Mouse (Mus musculus) embryonic facial prominence, embryonic 12.5 days (tissue): ENCODE results near the gene Nemf. TPM values are rescaled to one million over a fixed set of nuclear protein-coding genes. Genes with fewer than 3 reads are reported as not detected.

ENCODE experiments used
- ATAC-seq: fragments of 200-750 bp; cut with Nextera tagmentation; 2 replicates; pipeline ENCODE4 v1.8.0; 2017; ENCODE audit not compliant: insufficient number of reproducible peaks, insufficient read depth, low FRiP score, low TSS enrichment
- H3K27ac ChIP-seq: fragments of 300-500 bp; sonication (generic); 2 replicates; pipeline ENCODE4 v1.5.1; 2016; ENCODE audit warnings: mild to moderate bottlenecking
- H3K27me3 ChIP-seq: fragments of 300-500 bp; sonication (generic); 2 replicates; pipeline ENCODE4 v1.6.1; 2016; ENCODE audit warnings: mild to moderate bottlenecking, moderate library complexity
- H3K36me3 ChIP-seq: fragments of 300-500 bp; sonication (generic); 2 replicates; pipeline ENCODE4 v1.6.1; 2016; ENCODE audit warnings: mild to moderate bottlenecking
- H3K4me1 ChIP-seq: fragments of 300-500 bp; sonication (generic); 2 replicates; pipeline ENCODE4 v1.6.1; 2016
- H3K4me2 ChIP-seq: fragments of 300-500 bp; sonication (generic); replicated peaks from 2 replicates; pipeline ENCODE4 v1.6.1; 2016; ENCODE audit warnings: mild to moderate bottlenecking, moderate library complexity
- H3K4me3 ChIP-seq: fragments of 300-500 bp; sonication (generic); 2 replicates; pipeline ENCODE4 v1.5.1; 2016; ENCODE audit warnings: mild to moderate bottlenecking
- H3K9ac ChIP-seq: fragments of 300-500 bp; sonication (generic); 2 replicates; pipeline ENCODE4 v1.6.1; 2016; ENCODE audit warnings: mild to moderate bottlenecking, moderate library complexity
- H3K9me3 ChIP-seq: fragments of 300-500 bp; sonication (generic); 2 replicates; pipeline ENCODE4 v1.6.1; 2016; ENCODE audit warnings: mild to moderate bottlenecking, moderate library complexity
- WGBS: fragments of 180-500 bp; shearing (Covaris S2); methylation state at CpG from one replicate; pipeline ENCODE4 v1.1.7; 2016; 5-methylcytosine and 5-hydroxymethylcytosine counted together
- polyA plus RNA-seq: library from polyadenylated mRNA; unstranded; fragments of >200 nt; fragmentation: Nextera tagmentation; extraction: Ambion mirVana; gene quantifications from 2 replicates; pipeline ENCODE4 v1.2.1, GENCODE M21; 2016

Gene Nemf
- polyA plus RNA-seq, 1 experiment from 2014 or later, result 95.4 TPM

DNA sequence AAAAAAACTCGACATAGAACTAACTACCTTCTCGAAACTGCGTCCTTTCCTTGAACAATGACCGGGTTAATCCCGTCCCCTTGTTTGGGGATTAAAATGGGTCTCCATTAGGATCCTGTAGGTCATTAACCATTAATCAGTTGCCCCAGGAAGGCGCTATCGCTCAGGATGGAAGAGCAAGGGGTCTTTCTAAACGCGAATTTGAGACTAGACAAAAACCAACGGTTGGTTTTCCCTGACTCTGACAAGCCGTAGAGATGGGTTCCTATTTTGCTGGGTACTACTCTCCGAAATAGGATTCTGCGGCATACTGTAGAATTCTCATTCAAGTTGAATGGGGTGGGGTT, 308 bp upstream of the Nemf start:
- Histone ChIP-seq H3K4me1 (0 out of 2 replicates have a peak, but pooled peaks cover under 1% of the 10 kb centered on the region), H3K9ac (peak overlapping the region; percentile 92; the same call in 1 of the 2 replicates), H3K27ac (no peak overlapping the region), H3K27me3 (no peaks in the 10 kb centered on the region), H3K4me2 (peak overlapping the region; percentile 68), H3K4me3 (peak overlapping the region; percentile 83), H3K36me3 (peaks cover 16% of the 10 kb centered on the region), H3K9me3 (no peaks in the 10 kb centered on the region)
- WGBS, result 6% methylated on average over 13 of the region's 13 CpGs
- ATAC-seq, result no peak

DNA sequence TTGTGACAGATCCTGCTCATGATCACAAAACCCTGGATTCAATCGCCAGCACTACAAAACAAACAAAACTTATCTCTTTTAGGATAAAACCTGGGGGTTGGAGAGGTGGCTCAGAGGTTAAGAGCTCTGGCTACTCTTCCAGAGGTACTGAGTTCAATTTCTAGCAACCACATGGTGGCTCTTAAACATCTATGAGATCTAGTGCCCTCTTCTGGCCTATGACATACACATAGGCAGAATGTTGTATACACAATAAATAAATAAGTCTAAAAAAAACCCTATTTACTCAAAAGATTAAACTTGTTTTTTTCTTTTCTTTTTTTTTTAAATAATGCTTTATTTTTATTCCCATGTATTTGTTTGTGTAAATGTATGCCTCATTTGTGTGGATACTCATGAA, 5.3 kb downstream of the Nemf start:
- no peak for ATAC-seq
- H3K4me3 ChIP-seq, result no peak overlapping the region
- H3K27ac ChIP-seq, result no peak overlapping the region
- H3K9me3 ChIP-seq, result no peaks in the 10 kb centered on the region
- peaks cover 48% of the 10 kb centered on the region for H3K36me3 ChIP-seq
- H3K4me1 ChIP-seq, result no peaks in the 10 kb centered on the region
- no peaks in the 10 kb centered on the region for H3K27me3 ChIP-seq
- no peak overlapping the region for H3K9ac ChIP-seq
- no peak overlapping the region for H3K4me2 ChIP-seq
- WGBS, result 91% methylated on average over 1 of the region's 1 CpGs

DNA sequence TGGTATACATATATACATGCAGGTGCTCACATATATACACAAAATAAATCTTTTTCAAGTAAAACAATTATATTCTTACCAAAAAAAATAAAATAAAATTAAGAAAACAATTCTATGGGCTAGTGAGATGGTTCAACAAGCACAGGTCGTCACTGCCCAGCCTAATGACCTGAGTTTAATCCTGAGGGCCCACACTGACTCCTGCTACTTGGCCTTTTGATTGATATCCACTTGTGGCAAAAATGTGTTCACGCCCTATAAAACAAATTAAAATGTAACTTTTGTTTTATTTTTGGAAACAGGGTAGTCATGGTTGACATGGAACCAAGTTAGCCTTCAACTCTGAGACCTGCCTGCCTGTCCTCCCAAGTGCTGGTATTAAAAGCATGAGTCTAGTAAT, 7.0 kb downstream of the Nemf start:
- Histone ChIP-seq H3K4me2 (no peak overlapping the region), H3K27ac (no peak overlapping the region), H3K4me1 (no peaks in the 10 kb centered on the region), H3K27me3 (no peaks in the 10 kb centered on the region), H3K36me3 (peaks cover 61% of the 10 kb centered on the region), H3K9me3 (no peaks in the 10 kb centered on the region), H3K9ac (no peak overlapping the region), H3K4me3 (no peak overlapping the region)
- no peak for ATAC-seq
- 87% methylated on average over 2 of the region's 2 CpGs for WGBS

DNA sequence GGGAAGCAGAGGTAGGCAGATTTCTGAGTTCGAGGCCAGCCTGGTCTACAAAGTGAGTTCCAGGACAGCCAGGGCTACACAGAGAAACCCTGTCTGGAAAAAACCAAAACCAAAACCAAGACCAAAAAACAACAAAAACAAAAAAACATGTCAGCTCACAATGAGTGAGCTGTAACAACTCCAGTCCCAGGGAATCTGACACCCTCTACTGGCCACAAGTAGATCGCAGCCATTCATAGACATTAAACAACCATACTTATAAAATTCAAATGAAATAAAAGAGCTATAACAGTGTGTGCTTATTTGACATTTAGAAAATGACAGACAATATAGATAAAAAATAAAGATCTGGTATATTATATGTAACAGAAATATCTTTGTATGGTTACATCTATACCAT, 23.4 kb downstream of the Nemf start:
- no peak for ATAC-seq
- Histone ChIP-seq H3K4me3 (no peak overlapping the region), H3K9ac (no peak overlapping the region), H3K36me3 (peaks cover 53% of the 10 kb centered on the region), H3K27me3 (no peaks in the 10 kb centered on the region), H3K4me2 (no peak overlapping the region), H3K4me1 (no peaks in the 10 kb centered on the region), H3K9me3 (no peaks in the 10 kb centered on the region), H3K27ac (no peak overlapping the region)
- WGBS, result 86% methylated on average over 2 of the region's 2 CpGs

DNA sequence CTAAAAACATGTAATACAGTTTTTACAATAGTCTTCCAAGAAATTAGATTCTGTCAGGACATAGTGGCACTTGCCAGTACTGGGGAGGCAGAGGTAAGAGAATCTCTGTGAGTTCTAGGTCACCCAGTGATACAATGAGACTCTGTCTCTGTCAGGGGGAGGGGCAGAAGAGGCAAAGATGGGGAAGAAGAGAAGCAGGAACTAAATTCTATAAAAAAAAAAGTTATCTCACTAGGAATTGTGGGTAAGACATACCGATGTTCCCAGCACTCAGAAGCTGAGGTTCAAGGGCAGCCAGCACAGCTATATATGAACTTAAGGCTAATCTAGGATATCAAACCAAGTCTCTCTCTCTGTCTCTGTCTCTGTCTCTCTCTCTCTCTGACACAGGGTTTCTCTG, 24.8 kb downstream of the Nemf start:
- no peak overlapping the region for H3K9ac ChIP-seq
- peaks cover 53% of the 10 kb centered on the region for H3K36me3 ChIP-seq
- no peak overlapping the region for H3K4me2 ChIP-seq
- no peaks in the 10 kb centered on the region for H3K4me1 ChIP-seq
- H3K4me3 ChIP-seq, result no peak overlapping the region
- WGBS, result 97% methylated on average over 1 of the region's 1 CpGs
- H3K9me3 ChIP-seq, result no peaks in the 10 kb centered on the region
- no peak overlapping the region for H3K27ac ChIP-seq
- ATAC-seq, result no peak
- H3K27me3 ChIP-seq, result no peaks in the 10 kb centered on the region

DNA sequence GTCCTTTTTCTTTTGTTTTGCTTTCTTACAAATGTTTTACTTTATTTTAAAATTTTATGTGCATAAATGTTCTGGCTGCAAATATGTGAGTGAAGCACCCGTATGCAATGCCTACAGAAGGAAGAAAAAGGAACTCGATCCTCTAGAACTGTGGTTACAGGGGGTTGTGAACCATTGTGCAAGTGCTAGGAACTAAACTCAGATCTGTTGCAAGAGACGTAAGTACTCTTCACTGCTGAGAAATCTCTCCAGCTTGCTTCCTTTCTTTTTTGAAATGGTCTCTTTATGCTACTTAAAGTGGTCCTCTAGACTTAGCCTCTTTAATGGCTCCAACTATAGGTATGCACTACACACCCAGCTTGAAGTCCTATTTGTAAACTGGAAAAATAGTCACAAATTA, 25.8 kb downstream of the Nemf start:
- H3K4me3 ChIP-seq, result no peak overlapping the region
- H3K4me1 ChIP-seq, result no peaks in the 10 kb centered on the region
- H3K27me3 ChIP-seq, result no peaks in the 10 kb centered on the region
- peaks cover 49% of the 10 kb centered on the region for H3K36me3 ChIP-seq
- no peak overlapping the region for H3K4me2 ChIP-seq
- H3K9me3 ChIP-seq, result no peaks in the 10 kb centered on the region
- no peak for ATAC-seq
- H3K27ac ChIP-seq, result no peak overlapping the region
- WGBS, result 89% methylated on average over 3 of the region's 3 CpGs
- no peak overlapping the region for H3K9ac ChIP-seq

DNA sequence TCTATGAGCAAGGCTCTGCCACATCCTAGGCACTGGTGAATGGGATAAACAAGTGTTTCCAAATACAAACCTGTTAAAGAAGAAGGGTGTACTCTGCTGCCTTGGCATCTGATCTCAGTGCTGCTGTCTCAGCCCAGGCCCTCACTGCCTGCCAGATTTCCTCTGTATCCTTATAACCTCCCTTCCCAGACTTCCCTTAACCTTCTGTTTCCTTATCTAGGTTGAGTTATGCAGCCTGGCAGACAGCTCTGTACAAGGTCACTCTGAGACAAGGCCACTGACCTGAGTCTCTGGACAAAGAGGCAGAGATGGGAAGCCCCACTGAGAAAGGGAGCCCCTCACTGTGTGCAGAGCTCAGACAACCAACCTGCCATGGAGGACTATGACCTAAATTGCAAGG, 38.5 kb downstream of the Nemf start:
- H3K27ac ChIP-seq, result no peak overlapping the region
- H3K9ac ChIP-seq, result no peak overlapping the region
- no peak for ATAC-seq
- H3K4me2 ChIP-seq, result no peak overlapping the region
- H3K36me3 ChIP-seq, result peaks cover 67% of the 10 kb centered on the region
- H3K4me1 ChIP-seq, result no peaks in the 10 kb centered on the region
- H3K4me3 ChIP-seq, result no peak overlapping the region
- no peaks in the 10 kb centered on the region for H3K9me3 ChIP-seq
- no peaks in the 10 kb centered on the region for H3K27me3 ChIP-seq

DNA sequence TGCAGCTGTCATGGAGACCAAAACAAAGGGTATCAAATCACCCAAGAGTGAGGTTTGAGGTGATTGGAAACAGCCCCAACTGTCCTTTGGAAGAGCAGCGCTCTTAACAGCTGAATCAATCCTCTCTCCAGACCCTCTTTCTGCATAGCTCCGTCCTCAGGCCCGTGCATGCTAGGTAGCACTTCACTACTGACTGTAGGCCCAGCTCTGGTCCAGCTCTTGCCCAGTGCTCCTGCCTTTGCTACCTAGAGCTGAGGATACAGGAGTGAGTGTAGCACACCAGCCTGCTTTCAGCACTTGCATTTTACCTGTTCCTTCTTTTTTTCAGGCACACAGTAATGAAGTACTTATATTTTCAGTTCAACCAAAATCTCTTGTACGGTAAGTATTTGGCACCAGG, 47.3 kb downstream of the Nemf start:
- no peak for ATAC-seq
- no peak overlapping the region for H3K27ac ChIP-seq
- WGBS, result 94% methylated on average over 4 of the region's 4 CpGs
- no peak overlapping the region for H3K4me3 ChIP-seq
- H3K36me3 ChIP-seq, result peaks cover 85% of the 10 kb centered on the region
- no peaks in the 10 kb centered on the region for H3K9me3 ChIP-seq
- no peak overlapping the region for H3K4me2 ChIP-seq
- H3K9ac ChIP-seq, result no peak overlapping the region
- no peaks in the 10 kb centered on the region for H3K27me3 ChIP-seq
- no peaks in the 10 kb centered on the region for H3K4me1 ChIP-seq

DNA sequence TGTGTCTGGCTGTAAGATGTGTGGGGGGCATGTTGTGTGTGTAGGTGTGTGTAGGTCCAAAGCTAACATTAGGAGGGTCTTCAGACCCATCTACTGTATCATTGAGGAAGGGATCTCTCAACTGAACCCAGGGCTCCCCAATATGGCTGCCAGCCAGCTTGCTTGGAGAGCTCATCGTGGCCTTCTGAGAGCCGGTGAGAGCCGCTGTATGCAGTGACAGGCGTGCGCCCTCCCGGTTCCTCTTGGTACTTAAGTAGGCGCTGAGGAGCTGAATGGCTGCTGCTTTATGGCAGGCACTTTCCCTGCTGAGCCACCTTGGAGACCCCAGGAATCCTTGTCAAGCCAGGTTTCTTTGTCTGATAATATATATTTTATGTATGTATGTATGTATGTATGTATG, 50.6 kb downstream of the Nemf start:
- no peak overlapping the region for H3K4me3 ChIP-seq
- H3K27me3 ChIP-seq, result no peaks in the 10 kb centered on the region
- no peak overlapping the region for H3K9ac ChIP-seq
- no peak overlapping the region for H3K4me2 ChIP-seq
- no peak for ATAC-seq
- H3K4me1 ChIP-seq, result no peaks in the 10 kb centered on the region
- 94% methylated on average over 7 of the region's 7 CpGs for WGBS
- H3K36me3 ChIP-seq, result peaks cover 93% of the 10 kb centered on the region
- H3K27ac ChIP-seq, result no peak overlapping the region
- no peaks in the 10 kb centered on the region for H3K9me3 ChIP-seq

DNA sequence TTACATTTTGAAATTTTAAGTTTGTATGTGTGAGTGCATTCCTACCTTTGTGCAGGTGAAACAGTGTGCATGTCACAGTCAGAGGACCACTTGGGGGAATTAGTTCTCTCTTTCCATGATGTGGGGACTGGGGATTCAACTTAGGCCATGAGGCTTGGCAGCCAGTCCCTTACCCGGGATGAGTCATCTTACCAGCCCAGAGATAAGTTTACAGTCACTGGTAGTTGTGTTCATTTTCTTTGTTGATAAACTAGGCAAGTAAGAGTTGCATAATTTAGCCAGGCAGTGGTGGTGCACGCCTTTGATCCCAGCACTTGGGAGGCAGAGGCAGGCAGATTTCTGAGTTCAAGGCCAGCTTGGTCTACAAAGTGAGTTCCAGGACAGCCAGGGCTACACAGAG, 52.9 kb downstream of the Nemf start:
- no peak for ATAC-seq
- Histone ChIP-seq H3K27me3 (no peaks in the 10 kb centered on the region), H3K9ac (no peak overlapping the region), H3K36me3 (peaks cover 82% of the 10 kb centered on the region), H3K27ac (no peak overlapping the region), H3K4me2 (no peak overlapping the region), H3K9me3 (no peaks in the 10 kb centered on the region), H3K4me1 (peaks cover 7% of the 10 kb centered on the region), H3K4me3 (no peak overlapping the region)
- 95% methylated on average over 2 of the region's 2 CpGs for WGBS

DNA sequence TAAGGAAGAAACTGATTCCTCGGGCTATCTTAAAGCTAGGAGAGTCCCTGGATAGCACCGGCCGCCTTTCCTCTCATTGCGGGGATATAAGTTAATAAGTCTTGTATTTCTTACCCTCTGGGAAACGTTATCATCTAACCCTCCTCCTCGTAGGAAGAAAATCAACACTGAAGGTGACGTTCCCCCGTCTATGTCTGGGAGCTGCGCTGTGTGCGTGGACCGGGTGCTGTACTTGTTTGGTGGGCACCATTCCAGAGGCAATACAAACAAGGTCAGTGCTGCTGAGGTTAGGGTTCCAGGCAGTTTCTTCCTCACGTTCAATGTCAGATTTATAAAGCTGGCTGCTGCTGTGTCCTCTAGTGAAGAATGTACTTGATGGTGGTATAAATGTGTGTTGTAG, 54.8 kb downstream of the Nemf start:
- Histone ChIP-seq H3K4me1 (peaks cover 17% of the 10 kb centered on the region), H3K9ac (no peak overlapping the region), H3K4me3 (no peak overlapping the region), H3K27ac (no peak overlapping the region), H3K4me2 (no peak overlapping the region), H3K9me3 (no peaks in the 10 kb centered on the region), H3K27me3 (no peaks in the 10 kb centered on the region), H3K36me3 (peaks cover 69% of the 10 kb centered on the region)
- 94% methylated on average over 12 of the region's 12 CpGs for WGBS
- no peak for ATAC-seq

DNA sequence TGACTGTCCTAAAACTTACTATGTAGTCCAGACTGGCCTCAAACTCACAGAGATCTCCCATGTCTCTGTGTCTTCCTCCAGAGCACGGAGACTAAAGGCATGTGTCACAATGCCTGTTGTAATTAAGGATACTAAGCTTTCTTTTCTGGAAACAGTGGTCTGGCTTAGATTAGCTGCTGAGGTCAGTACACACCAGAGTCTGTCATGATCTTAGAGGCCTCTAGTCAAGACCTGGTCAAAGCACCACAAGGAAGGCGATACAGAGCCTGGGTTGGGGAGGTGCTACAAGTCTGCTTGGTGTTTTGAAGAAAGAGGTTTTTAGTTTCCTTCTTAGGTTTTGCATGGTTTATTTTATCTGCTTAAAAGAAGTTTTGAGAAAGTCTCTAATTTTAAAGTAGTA, 56.6 kb downstream of the Nemf start:
- no peak for ATAC-seq
- no peaks in the 10 kb centered on the region for H3K27me3 ChIP-seq
- no peak overlapping the region for H3K27ac ChIP-seq
- no peak overlapping the region for H3K4me3 ChIP-seq
- no peak overlapping the region for H3K9ac ChIP-seq
- no peak overlapping the region for H3K4me2 ChIP-seq
- no peaks in the 10 kb centered on the region for H3K9me3 ChIP-seq
- peaks cover 21% of the 10 kb centered on the region for H3K4me1 ChIP-seq
- peaks cover 51% of the 10 kb centered on the region for H3K36me3 ChIP-seq
- 56% methylated on average over 2 of the region's 2 CpGs for WGBS

DNA sequence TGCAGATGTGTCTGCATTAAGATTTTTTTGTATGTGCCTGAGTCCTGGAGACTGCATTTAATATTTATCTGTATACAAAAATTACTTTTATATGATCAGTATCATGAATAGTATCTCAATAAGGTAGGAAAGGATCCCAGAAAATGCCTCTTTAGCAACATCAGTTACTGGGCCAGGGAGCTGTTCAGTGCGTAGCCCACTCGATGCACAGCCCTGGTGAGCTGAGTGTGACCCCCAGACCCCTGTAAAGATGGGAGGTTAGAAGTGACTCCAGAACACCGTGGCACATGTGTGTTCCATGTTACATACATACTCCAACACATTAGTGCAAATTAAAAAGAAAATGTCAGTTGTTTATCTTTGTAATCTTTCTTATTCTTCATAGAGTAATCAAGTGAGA, 57.1 kb downstream of the Nemf start:
- Histone ChIP-seq H3K9ac (no peak overlapping the region), H3K4me3 (no peak overlapping the region), H3K4me1 (peaks cover 21% of the 10 kb centered on the region), H3K27me3 (no peaks in the 10 kb centered on the region), H3K36me3 (peaks cover 45% of the 10 kb centered on the region), H3K9me3 (no peaks in the 10 kb centered on the region), H3K4me2 (no peak overlapping the region), H3K27ac (no peak overlapping the region)
- no peak for ATAC-seq
- WGBS, result 88% methylated on average over 3 of the region's 3 CpGs
